Mouse (Mus musculus): ENCODE results near the gene Dock10.

GRCm38 (mm10) chr1:80652083-80652482 lies 106.2 kb downstream of the Dock10 start:
- no peak for TF ChIP-seq POLR2A (IDR thresholded peaks at IDR 0.05; ENCODE audit: insufficient read depth, low read depth, low read length)
- TF ChIP-seq EP300 (IDR thresholded peaks at IDR 0.05; ENCODE audit: insufficient read depth, low read depth, low read length) = no peak

Data from heart, adult 2 months (tissue).